Mouse (Mus musculus): ENCODE measurements at regions not wholly inside any gene's neighbourhood (a gene's known extent, or its start where the extent isn't known, plus 50 kb on each side); places are given as distances from the start of the nearest gene placed in this dataset.

GRCm38 (mm10) chr12:29122931-29123330 lies 371.3 kb downstream of the Eipr1 start:
- no peak for DNase-seq

DNA sequence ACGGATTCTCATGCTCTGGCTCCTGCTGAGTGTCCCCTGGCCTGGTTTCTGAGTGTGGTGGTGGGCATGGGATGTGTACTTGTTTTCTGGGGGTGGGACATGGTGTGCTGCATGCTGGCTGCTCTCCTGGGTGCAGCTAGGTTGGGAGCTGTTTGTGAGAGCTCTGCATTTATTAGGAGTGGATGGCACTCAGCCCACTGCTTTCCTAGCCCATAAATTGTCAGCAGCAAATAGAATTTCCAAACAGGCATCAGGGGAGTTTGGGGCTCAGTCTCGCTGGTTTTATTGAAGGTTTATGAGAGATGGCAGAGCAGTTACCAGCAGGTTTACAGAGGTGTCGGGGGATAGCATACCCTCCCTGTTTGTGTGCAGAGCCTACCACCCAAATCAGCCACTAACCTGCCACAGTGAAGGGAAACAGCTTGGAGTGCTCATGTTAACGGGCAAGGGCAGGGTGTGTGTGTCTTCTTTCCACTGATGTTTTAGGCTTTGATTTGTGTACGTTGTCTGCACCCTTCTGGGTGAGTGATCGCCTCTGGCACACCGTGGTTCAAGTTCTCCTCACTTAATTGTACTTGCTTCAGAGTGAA lies 372.6 kb downstream of the Eipr1 start:
- DNase-seq: no peak

GRCm38 (mm10) chr12:29128844-29129243 lies 377.2 kb downstream of the Eipr1 start:
- peak; percentile 62 for DNase-seq

GRCm38 (mm10) chr12:29129331-29129730 lies 377.7 kb downstream of the Eipr1 start:
- DNase-seq: no peak

GRCm38 (mm10) chr12:29134326-29134725 lies 382.7 kb downstream of the Eipr1 start:
- DNase-seq: no peak

GRCm38 (mm10) chr12:29136850-29137268 lies 385.3 kb downstream of the Eipr1 start:
- peak; percentile 76 for DNase-seq

DNA sequence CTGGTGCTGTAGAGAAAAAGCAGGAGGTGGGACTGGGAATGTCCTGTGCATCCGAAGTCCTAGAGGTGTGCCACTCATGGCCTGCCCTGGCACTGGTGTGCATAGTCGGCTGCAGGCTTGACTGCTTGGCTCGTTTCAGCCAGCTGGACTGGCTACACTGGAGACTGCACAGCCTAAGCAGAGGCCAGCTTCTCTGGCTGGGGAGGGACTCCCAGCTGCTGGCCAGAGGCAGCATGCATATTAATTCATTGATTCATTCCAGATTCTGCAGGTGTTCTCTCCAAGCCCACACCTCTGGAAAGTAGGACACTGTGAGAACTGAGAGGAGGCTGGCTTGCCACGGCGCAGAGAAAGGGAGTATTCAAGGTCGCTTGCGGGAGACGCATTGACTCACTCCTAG lies 385.9 kb downstream of the Eipr1 start:
- no peak for DNase-seq

- DNase-seq: no peak
These were observed 387.6 kb upstream of the Myt1l start for GRCm38 (mm10) chr12:29140576-29140975.

DNA sequence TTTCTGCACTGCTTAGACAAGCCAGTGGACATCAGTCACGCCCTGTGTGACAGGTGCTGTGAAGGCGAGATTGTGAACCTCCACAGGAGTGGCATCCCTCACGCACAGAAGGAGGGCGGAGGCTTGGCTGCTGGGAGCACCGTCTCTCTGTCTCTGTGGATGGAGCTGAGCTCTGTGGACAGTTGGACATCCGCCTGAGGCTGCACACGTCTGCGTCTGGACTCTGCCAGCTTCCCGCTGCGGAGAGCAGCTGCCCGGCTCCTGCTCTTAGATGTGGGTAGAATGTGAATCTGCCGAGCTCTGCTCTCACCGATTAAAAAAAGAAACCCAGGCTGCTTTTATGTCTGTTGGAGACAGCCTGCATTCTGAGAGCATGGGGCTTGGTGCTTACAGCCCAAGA lies 387.1 kb upstream of the Myt1l start:
- DNase-seq: peak; percentile 85

DNA sequence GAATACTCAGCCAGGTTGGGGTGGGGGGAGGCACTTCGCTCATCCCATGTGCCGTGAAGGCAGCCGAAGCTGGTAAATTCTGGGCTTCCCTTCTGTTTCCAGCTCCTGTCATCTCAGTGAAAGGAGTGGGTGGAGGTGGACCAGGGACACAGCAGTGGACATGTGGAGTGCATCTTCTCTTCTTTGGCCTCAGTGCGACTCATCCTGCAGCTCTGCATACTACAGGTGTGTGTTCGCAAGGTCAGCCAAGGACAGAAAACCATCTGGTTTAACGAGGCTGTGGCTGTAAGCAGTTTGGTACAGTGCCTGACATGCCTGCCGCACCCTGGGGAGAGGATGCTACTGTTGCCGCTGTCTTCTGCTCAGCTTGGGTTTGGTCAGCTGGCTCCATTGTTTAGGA lies 386.3 kb upstream of the Myt1l start:
- DNase-seq: peak; percentile 55

DNA sequence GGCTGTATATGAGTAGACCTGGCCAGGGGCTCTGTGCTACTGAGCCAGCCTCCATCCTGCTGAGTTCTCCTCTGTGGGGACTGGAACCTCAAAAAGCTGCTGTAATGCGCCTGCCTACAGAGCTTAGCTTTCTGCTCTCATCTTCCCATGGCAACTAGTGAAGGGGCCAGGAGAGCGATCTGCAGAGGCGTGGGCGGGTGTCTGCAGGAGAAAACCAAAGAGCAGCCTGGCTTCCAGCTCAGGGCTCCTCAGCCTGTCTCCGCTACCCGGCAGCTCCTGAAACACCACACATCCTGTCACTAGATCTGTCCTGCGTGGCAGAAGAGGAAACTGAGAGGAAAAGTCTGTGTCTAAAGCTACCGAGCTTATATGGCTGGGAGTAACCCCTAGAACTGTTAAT lies 384.9 kb upstream of the Myt1l start:
- peak; percentile 91 for DNase-seq

- no peak for DNase-seq
These were observed 367.3 kb upstream of the Myt1l start for GRCm38 (mm10) chr12:29160920-29161319.

- no peak for DNase-seq
These were observed 366.6 kb upstream of the Myt1l start for GRCm38 (mm10) chr12:29161546-29161945.

DNA sequence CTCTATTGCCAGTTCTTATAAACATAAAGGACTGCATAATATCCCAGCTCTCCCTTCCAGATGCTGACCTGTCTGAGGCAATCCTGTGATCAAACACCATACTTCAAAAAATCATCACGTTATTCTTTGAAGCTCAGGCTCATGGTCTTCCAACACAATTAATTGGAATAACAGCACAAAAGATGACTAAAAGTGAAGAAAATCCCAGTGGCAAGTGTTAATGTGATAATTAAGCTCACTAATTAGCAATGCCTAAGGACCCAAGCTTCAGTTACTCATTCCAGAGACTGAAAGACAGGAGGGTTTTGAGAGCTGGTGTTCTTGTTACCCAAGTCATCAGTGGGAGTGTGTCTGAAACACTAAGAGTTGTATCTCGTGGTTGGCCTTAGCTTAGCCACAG lies 363.5 kb upstream of the Myt1l start:
- DNase-seq: no peak

DNA sequence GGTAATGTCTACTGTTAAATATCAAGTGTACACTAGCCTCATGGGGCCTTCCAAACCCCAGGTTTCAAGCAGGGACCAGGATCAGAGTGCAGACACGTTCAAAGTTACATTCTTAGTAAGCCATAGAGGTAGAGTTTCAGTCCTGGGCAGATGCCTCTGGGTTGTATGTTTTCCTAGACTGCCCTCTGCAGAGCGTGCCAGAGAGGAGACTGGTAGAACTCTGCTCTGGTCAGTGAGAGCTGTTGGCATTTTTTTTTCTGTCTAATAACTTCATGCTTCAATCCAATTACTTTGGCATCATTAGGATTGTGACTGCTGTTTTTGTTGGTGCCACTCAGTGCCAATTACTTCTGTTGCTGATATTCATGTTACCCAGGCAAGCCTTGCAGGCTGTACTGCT lies 361.9 kb upstream of the Myt1l start:
- DNase-seq: no peak

- DNase-seq: peak; percentile 35
These were observed 360.3 kb upstream of the Myt1l start for GRCm38 (mm10) chr12:29167922-29168321.

GRCm38 (mm10) chr12:29175698-29176440 lies 352.3 kb upstream of the Myt1l start:
- DNase-seq: no peak

GRCm38 (mm10) chr12:29177145-29177544 lies 351.0 kb upstream of the Myt1l start:
- peak; percentile 31 for DNase-seq

DNA sequence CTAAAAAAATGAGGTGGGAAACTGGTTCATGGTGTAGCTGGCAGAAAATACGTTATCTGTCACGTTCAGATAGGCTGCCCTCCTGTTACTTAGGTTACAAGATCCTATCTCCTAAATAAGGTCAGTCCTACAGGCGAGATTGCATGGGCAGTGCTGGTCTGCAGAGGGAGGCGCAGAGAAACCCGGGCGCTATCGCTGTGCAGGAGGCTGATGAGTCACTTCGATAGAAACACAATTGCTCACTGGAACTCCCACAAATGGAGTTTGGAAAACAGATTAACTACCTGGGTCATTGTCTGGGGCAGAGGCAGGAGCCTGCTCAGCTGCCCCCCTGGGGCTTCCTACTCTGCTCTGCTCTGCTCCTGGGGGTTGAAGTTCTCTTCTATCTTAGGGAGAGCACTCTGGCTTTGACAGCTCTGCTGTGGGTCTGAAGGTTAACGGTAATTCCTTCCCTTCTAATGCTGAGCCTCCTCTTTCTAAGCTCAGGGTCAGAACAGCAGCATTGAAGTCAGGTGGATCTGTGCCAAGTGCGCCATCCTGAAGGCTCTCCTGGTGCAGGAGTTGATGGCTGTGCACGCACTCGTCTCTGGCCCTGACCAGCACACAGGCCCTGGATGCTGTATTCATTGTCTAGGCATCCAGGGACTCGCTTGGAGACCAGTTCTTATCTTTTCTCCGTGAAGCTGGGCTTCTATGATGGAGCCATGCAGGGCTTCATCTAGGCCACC lies 349.9 kb upstream of the Myt1l start:
- no peak for DNase-seq

DNA sequence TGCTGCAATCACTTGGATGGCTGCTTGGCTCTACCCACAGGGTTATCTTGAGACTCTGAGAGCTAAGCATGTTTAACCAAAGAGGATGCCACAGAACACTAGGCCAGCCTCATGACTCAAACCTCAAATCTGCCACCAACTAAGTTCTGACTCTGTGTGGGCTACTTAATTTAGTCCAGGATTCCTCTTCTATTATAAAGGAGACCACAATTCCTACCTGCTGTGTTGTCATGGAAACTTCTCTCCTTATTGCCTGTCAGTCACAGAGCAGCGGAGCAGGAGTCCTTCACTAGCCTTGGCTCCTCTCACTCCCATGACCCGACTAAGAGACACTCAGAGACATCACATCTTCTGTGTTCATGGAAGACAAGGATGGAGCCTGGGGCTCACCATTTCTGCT lies 348.8 kb upstream of the Myt1l start:
- no peak for DNase-seq

GRCm38 (mm10) chr12:29180576-29180975 lies 347.6 kb upstream of the Myt1l start:
- no peak for DNase-seq

GRCm38 (mm10) chr12:29187619-29188018 lies 340.6 kb upstream of the Myt1l start:
- no peak for DNase-seq

- DNase-seq: no peak
These were observed 335.8 kb upstream of the Myt1l start for GRCm38 (mm10) chr12:29192391-29192790.

DNA sequence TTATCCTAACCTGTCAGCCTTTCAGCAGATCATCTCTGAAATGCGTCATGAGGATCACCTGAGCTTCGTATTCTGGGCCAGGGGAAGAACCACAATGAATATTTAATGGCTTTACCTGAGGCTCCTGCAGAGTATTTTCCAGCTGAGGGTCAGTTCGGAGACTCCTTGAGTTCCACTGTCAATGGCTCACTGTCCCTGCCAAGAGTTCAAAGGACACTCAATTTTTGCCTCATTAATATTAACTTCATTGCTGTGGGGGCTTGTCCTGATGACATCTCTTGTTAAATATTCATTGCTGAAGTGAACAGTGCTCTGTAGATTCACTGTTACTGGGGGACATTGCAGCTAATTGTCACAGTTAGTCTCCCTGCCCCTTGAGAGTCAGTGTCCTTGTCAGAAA lies 316.2 kb upstream of the Myt1l start:
- no peak for DNase-seq

All from right cerebral cortex, adult 18-20 months (tissue).